ENCODE assay signal across 27 mouse cellular contexts in genomic region chr2:145507702-145508101, GRCm38 (mm10).
A peak's percentile ranks its signal among the peaks of the same experiment; 100 is the strongest.
DNase-seq lines count a peak whose midpoint lies in the region; ATAC-seq and TF ChIP-seq lines count a peak whose summit lies in the region.
"Had no signal": no experiment of that assay in that cellular context is flagged by ENCODE, and none has a peak within 500 bp of the region (broad histone marks: within the 10 kb centered on the region; RNA-seq: fewer than 3 reads in every experiment).

No protein-coding gene starts in this region.

- no peak overlapping the region for H3K27ac ChIP-seq in heart, embryonic 11.5 days (ENCODE audit: low read depth, low read length)
- H3K27ac ChIP-seq in liver, adult 2 months (replicated peaks; ENCODE audit: insufficient read depth, low read depth, low read length) = no peak overlapping the region
- no peak overlapping the region for H3K27ac ChIP-seq in midbrain, postnatal 0 days (ENCODE audit: low read depth, low read length)
- no peak overlapping the region for H3K27ac ChIP-seq in forebrain, embryonic 11.5 days (ENCODE audit: low read depth, low read length)
- H3K27ac ChIP-seq: forebrain, embryonic 15.5 days; hindbrain, embryonic 14.5 days; layer of hippocampus, adult 2 months; liver, embryonic 12.5 days; midbrain, embryonic 10.5 days; neural tube, embryonic 15.5 days; stomach, embryonic 15.5 days had no signal

- H3K9ac ChIP-seq in heart, embryonic 11.5 days (ENCODE audit: low read depth, low read length) = no peak overlapping the region
- H3K9ac ChIP-seq in liver, adult 2 months (ENCODE audit: low read depth, low read length) = no peak overlapping the region
- H3K9ac ChIP-seq in midbrain, postnatal 0 days (replicated peaks; ENCODE audit: low read length, poor library complexity, severe bottlenecking) = no peak overlapping the region
- no peak overlapping the region for H3K9ac ChIP-seq in forebrain, embryonic 11.5 days (ENCODE audit: low read length)
- H3K9ac ChIP-seq: forebrain, embryonic 15.5 days; hindbrain, embryonic 14.5 days; liver, embryonic 12.5 days; neural tube, embryonic 15.5 days; stomach, embryonic 15.5 days had no signal

- H3K36me3 ChIP-seq in heart, embryonic 11.5 days (ENCODE audit: control insufficient read depth, insufficient read depth, low read length) = no peaks in the 10 kb centered on the region
- no peaks in the 10 kb centered on the region for H3K36me3 ChIP-seq in liver, adult 2 months (ENCODE audit: control insufficient read depth, insufficient read depth, low read length)
- H3K36me3 ChIP-seq in midbrain, postnatal 0 days (ENCODE audit: insufficient read depth, low read length) = no peaks in the 10 kb centered on the region
- no peaks in the 10 kb centered on the region for H3K36me3 ChIP-seq in forebrain, embryonic 11.5 days (ENCODE audit: control insufficient read depth, insufficient read depth, low read length)
- H3K36me3 ChIP-seq: forebrain, embryonic 15.5 days; G1E; liver, embryonic 12.5 days; midbrain, embryonic 10.5 days; neural tube, embryonic 15.5 days; stomach, embryonic 15.5 days had no signal

- no peak for ATAC-seq in heart, embryonic 11.5 days (replicated peaks; ENCODE audit: insufficient number of reproducible peaks, low FRiP score, low TSS enrichment)
- ATAC-seq in midbrain, postnatal 0 days (ENCODE audit: low FRiP score) = no peak
- ATAC-seq in forebrain, embryonic 11.5 days (replicated peaks; ENCODE audit: low FRiP score) = no peak
- ATAC-seq: forebrain, embryonic 15.5 days; inflammation-experienced regulatory T-cells, adult 6 months; liver, embryonic 12.5 days; midbrain, embryonic 16.5 days; Patski had no signal

- TF ChIP-seq POLR2A in liver, adult 2 months (IDR thresholded peaks at IDR 0.05; ENCODE audit: extremely low read depth, insufficient read depth, low read length) = no peak

- no peak overlapping the region for H3K4me3 ChIP-seq in heart, embryonic 11.5 days (ENCODE audit: low read depth, low read length)
- no peak overlapping the region for H3K4me3 ChIP-seq in liver, adult 2 months (ENCODE audit: insufficient read depth, low read depth, low read length)
- H3K4me3 ChIP-seq in midbrain, postnatal 0 days (ENCODE audit: low read depth, low read length) = no peak overlapping the region
- no peak overlapping the region for H3K4me3 ChIP-seq in forebrain, embryonic 11.5 days (ENCODE audit: low read depth, low read length)
- H3K4me3 ChIP-seq: forebrain, embryonic 15.5 days; layer of hippocampus, adult 2 months; liver, embryonic 12.5 days; midbrain, embryonic 10.5 days; neural tube, embryonic 15.5 days; stomach, embryonic 15.5 days had no signal

- TF ChIP-seq CTCF in liver, adult 2 months (IDR thresholded peaks at IDR 0.05; ENCODE audit: low read depth, low read length) = no peak
- no peak for TF ChIP-seq CTCF in midbrain, postnatal 0 days (IDR thresholded peaks at IDR 0.05)

- no peak overlapping the region for H3K4me2 ChIP-seq in heart, embryonic 11.5 days
- H3K4me2 ChIP-seq in midbrain, postnatal 0 days (ENCODE audit: low read depth, low read length, poor library complexity, severe bottlenecking) = no peak overlapping the region
- H3K4me2 ChIP-seq in forebrain, embryonic 11.5 days (ENCODE audit: low read depth, low read length, severe bottlenecking) = no peak overlapping the region
- H3K4me2 ChIP-seq: forebrain, embryonic 15.5 days; hindbrain, embryonic 14.5 days; liver, embryonic 12.5 days; neural tube, embryonic 15.5 days; stomach, embryonic 15.5 days had no signal

- 70% methylated on average over 2 of the region's 2 CpGs for WGBS in heart, embryonic 11.5 days (ENCODE audit: insufficient replicate concordance)
- WGBS in liver, adult 2 months = 42% methylated on average over 2 of the region's 2 CpGs
- WGBS in midbrain, postnatal 0 days = 90% methylated on average over 2 of the region's 2 CpGs
- 86% methylated on average over 2 of the region's 2 CpGs for WGBS in forebrain, embryonic 11.5 days

- peak; percentile 26 to 49 for DNase-seq in heart, adult 18-20 months
- DNase-seq in liver, adult 2 months (ENCODE audit: extremely low read depth, low read depth, low spot score) = peak; percentile 70
- no peak for DNase-seq in liver
- peak; percentile 65 for DNase-seq in adrenal gland, postnatal 10 days
- DNase-seq in fat pad, adult 2 months (ENCODE audit: extremely low read depth, low read depth, low spot score) = peak; percentile 49
- no peak for DNase-seq in midbrain, postnatal 0 days (ENCODE audit: low spot score)
- DNase-seq in forebrain, embryonic 11.5 days (ENCODE audit: low spot score) = no peak
- DNase-seq: cerebellum, adult 9-10 months; gastrocnemius, postnatal 14 days; kidney, adult 8-10 months; kidney, postnatal 10 days; lung, adult 2 months; right cerebral cortex, adult 18-20 months; right cerebral cortex, postnatal 4 days; thymus, postnatal 36 days had no signal

- H3K4me1 ChIP-seq in heart, embryonic 11.5 days (ENCODE audit: control insufficient read depth, insufficient read depth, low read length) = no peaks in the 10 kb centered on the region
- no peaks in the 10 kb centered on the region for H3K4me1 ChIP-seq in liver, adult 2 months (ENCODE audit: control insufficient read depth, insufficient read depth, low read length)
- no peaks in the 10 kb centered on the region for H3K4me1 ChIP-seq in midbrain, postnatal 0 days (ENCODE audit: insufficient read depth, low read length)
- no peaks in the 10 kb centered on the region for H3K4me1 ChIP-seq in forebrain, embryonic 11.5 days (replicated peaks; ENCODE audit: control insufficient read depth, insufficient read depth, low read length)
- H3K4me1 ChIP-seq: forebrain, embryonic 15.5 days; liver, embryonic 12.5 days; midbrain, embryonic 10.5 days; neural tube, embryonic 15.5 days; stomach, embryonic 15.5 days had no signal

- no peaks in the 10 kb centered on the region for H3K27me3 ChIP-seq in heart, embryonic 11.5 days (ENCODE audit: control insufficient read depth, insufficient read depth, low read length)
- no peaks in the 10 kb centered on the region for H3K27me3 ChIP-seq in liver, adult 2 months (ENCODE audit: control insufficient read depth, insufficient read depth, low read length)
- H3K27me3 ChIP-seq in midbrain, postnatal 0 days (ENCODE audit: insufficient read depth, low read length) = no peaks in the 10 kb centered on the region
- no peaks in the 10 kb centered on the region for H3K27me3 ChIP-seq in forebrain, embryonic 11.5 days (ENCODE audit: control insufficient read depth, insufficient read depth, low read length)
- H3K27me3 ChIP-seq: forebrain, embryonic 15.5 days; liver, embryonic 12.5 days; neural tube, embryonic 15.5 days; Patski; stomach, embryonic 15.5 days had no signal

- no peaks in the 10 kb centered on the region for H3K9me3 ChIP-seq in heart, embryonic 11.5 days (replicated peaks; ENCODE audit: control insufficient read depth, low read length)
- no peaks in the 10 kb centered on the region for H3K9me3 ChIP-seq in midbrain, postnatal 0 days (ENCODE audit: low read length)
- no peaks in the 10 kb centered on the region for H3K9me3 ChIP-seq in forebrain, embryonic 11.5 days (ENCODE audit: control insufficient read depth, low read length)
- H3K9me3 ChIP-seq: forebrain, embryonic 15.5 days; liver, embryonic 12.5 days; midbrain, embryonic 10.5 days; neural tube, embryonic 15.5 days; stomach, embryonic 15.5 days had no signal

- H3K79me2 ChIP-seq in liver, adult 2 months (ENCODE audit: control insufficient read depth, insufficient read depth, low read length) = no peaks in the 10 kb centered on the region

Comparison
In these comparisons a context has a peak if more than half of its experiments do, and no peak if none do; other contexts are left out.
1. DNase-seq: peak in heart, adult 18-20 months (2 of 2), liver, adult 2 months (single experiment), adrenal gland, postnatal 10 days (single experiment) and fat pad, adult 2 months (single experiment); none in liver (single experiment), midbrain, postnatal 0 days (single experiment) and forebrain, embryonic 11.5 days (single experiment).